Mouse (Mus musculus) layer of hippocampus, adult 9-11 months (tissue): ENCODE results near the gene Zfp335.
"Not testable (repeated sequence)": the region's sequence is repeated elsewhere in the genome, so short reads cannot be mapped to it uniquely, and the experiment has no call there.

Experiments
- DNase-seq: peaks from one replicate; pipeline ENCODE4 v3.0.0; 2022

Gene Zfp335

DNA sequence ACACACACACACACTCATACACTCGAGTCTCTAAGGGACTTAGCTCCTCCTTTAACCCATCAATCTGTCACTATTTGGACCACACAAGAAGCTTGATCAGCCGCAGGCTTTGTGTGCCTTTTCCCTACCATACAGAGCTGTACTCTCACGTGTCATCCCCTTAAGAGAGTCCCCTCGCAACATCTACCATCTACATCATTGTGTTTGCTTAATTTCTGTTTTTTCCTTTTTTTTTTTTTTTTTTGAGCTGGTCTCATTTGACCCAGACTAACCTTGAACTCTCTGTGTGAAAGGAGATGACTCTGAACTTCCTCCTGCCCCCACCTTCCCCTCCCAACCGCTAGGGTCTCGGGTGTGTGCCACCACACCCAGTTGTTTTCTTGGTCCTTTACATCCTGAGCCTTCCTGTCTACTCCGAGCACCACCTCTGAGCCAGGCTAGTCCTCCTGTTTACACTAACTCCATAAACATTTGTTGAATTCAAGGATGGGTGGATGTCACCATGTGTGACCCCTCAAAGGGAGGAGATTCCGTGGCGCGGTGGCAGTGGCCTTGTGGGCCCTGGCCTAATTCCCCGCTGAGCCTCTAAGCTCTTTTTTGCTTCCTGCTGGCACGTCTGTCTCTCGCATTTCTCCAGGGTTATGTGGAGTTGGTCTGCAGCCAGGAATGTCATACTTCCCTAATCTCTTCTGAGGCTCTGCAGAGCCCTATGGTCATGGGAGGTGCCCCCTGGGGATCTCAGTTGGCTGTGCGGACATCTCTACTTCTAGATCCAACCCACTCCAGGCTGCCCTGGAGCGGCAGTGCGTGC, 44.6 kb downstream of the Zfp335 start:
- no peak for DNase-seq

DNA sequence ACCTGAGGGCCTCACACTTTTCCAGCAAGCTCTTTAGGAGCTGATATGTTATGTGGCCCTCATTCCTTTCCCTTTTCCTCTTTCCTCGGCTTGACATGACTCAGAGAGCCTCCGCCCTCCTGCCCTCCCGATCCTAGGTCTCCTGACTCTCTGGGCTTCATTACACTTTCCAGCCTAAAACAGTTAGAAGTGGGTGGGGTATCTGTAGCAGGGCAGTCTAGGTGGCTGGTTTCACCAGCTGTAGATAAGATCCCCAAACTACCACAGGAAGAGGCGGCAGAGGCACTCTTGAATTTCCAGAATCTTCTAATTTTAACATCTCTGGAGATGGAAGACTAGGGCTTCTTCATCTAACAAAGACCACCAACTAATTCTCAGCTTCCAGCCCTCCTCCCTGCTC, 47.0 kb downstream of the Zfp335 start:
- DNase-seq: no peak

DNA sequence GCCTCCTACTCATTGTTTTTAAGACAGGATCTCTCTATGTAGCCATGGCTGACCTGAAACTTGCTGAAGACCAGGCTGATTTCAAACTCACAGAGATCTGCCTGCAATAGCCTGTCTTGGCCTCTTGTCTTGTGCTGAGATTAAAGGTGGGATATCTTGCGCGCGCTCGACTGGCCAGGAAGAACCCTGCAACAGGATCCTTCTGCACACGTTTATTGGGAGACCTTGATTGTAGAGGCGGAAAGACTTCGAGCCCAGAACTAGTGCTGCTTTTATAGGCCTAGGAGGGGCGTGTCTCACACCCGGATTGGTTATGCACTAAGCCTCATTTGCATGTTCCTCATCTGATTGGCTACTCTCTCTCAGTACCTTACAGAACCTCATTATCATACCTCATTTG, 48.1 kb downstream of the Zfp335 start:
- DNase-seq: not testable (repeated sequence)

DNA sequence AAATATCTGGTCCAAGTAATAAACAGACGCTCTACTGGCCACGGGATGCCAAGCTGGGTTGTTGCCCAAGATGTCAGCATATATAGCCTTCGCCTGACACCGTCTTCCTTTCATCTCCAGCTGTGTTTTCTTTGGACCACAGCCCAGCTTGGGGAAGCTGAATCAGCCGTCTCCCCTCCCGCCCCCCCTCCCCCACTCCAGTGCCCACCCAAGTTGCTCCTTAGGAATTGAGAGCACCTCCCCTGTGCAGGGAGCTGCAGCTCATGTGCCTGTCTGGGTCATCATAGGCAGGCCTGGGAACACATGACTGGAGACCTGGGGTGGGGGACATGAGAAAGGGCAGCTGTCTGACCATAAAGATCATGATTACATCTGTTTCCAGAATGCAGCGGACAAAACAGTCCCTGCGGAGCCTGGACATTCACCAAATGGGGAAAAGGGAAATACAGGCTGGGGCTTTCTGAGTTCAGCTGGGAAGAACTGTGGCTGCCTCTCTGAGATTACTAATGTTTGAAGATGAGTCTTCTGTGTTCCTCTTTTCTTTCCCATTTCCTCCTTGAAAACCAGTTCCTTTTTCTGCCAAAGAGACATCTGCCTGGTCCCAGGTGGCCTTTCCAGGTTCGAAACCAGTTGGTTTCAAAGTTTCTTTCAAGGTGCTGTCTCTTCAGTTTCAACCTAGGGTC, 49.2 kb downstream of the Zfp335 start:
- DNase-seq: no peak

DNA sequence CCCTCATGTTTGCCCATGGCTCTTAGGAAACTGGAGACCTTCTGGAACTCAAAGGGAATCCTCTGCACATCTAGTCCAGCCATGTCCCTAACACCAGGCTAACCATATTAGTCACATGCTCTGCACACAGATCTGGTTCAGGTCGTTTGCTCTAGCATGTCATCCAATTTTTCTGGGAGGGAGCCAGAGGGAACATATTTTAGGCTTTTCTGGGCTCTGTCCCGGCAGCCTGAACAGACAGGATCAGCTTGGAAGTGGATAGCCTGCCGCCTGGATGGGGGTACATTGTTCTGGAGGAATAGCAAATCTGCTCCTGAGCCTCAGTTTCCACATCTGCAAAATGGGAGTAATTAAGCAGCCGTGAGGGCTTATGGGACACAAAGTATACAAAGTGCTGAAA, 50.5 kb downstream of the Zfp335 start:
- DNase-seq: no peak

DNA sequence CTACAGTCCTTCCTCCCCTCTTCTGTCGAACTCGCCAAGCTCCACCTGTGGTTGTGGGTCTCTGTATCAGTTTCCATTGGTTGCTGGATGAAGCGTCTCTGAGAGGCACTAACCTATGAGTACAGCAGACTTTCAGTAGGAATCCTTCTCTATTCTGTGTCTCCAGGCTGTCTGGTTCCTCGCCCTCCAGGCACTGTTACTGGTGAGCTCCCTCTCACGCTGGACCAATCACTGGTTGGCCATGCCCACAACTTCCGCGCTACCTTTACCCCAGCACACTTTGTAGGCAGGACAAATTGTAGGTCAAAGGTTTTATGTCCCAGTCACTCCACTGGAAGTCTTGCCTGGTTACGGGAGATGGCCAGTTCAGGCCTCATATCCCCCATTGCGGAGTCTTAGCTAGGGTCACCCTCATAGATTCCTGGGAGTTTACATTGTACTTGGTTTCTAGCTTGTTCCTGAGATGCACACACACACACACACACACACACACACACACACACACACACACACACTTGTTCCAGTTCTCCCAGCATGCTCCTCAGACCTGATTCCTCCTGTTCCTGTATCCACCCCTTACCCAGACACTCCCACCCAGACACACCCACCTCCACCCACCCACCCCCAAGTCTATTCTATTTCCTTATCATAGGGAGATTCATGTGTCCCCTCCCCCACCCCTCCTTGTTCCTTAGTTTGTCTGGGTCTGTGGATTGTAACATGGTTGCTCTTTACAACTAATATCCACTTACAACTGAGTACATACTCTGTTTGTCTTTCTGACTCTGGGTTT, 51.7 kb downstream of the Zfp335 start:
- no peak for DNase-seq

DNA sequence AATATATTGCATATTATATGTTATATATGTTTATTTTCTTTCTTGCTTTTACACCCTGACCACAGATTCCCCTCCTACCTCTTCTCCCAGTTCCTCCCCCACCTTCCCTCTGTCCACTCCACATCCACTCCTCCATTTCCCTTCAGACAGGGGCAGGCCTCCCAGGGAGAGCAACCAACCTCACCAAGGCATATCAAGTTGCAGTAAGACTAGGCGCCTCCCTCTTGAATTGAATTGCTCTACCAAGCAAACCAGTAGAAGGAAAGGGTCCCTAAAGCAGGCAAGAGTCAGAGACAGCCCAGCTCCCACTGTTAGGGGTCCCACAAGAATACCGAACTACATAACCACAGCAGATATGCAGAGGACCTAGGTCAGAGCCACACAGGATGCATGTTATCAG, 52.4 kb downstream of the Zfp335 start:
- no peak for DNase-seq

DNA sequence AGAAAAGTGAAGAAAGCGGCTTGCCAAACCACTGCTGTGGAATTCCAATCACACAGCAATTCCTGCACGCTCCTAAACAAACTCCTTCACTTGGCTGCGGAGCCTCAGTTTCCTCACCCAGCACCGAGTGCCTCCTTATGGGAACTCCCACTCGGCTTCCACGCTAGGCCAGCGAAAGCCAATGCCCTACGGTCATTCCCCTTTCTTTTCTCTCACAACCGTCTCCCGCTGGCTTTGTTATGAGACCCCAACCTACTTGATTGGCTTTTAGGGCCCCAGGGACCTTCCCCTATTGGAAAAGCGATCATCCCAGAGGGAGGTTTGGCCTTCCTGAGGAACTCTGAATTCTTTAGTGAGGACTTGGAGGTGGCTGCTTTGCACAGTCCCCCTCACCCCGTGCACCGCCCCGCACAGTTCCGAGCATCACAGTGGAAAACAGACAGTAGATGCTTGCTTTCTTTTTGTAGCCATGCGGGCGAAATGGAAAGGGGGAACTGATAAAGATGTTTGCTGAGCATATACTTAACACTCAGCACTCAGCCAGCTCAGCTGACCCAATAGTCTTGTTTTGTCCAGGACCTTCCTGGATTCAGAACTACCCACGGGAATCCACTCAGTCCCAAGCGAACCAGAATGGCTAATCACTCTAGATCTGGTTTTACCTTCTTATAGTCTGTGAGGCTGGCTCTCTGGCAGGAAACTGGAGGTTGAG, 53.6 kb downstream of the Zfp335 start:
- DNase-seq: no peak

DNA sequence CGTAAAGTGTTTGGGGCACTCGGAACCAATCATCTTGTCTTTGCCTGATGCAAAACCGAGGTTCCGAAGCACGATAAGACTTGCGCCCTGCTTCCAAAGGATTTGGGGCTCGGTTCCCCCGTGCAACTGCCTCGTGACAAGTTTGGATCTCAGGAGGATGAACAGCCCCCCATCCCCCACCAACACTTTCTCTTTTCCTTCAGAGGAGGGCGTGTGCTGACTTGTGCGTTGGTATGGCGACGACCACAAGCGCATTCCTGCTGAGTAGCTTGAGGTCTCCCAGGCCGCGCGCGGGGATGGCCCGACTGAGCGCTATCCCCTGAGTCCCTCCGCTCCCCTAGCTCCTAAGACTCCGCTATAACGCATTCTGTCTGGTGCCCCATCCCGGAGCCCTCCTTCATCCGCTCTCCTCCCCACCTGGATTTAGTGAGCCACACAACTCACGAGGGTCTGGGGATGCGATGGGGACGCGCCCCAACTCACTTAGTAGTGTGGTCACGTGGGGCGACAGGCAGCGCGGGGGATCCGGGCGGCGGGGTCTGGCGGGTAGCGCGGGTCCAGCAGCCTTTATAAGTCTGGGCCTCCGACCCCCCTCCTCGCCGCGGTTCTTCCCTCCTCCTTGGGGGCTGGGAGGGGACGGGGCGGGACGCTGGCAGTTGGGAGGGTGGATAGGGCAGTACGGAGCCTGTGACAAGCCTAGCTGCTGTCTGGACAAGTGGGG, 54.3 kb downstream of the Zfp335 start, which contains the start of gene Pltp:
Gene Pltp, minus strand, starts transcription at position 611 of the 721 bp plus-strand sequence.
- no peak for DNase-seq

DNA sequence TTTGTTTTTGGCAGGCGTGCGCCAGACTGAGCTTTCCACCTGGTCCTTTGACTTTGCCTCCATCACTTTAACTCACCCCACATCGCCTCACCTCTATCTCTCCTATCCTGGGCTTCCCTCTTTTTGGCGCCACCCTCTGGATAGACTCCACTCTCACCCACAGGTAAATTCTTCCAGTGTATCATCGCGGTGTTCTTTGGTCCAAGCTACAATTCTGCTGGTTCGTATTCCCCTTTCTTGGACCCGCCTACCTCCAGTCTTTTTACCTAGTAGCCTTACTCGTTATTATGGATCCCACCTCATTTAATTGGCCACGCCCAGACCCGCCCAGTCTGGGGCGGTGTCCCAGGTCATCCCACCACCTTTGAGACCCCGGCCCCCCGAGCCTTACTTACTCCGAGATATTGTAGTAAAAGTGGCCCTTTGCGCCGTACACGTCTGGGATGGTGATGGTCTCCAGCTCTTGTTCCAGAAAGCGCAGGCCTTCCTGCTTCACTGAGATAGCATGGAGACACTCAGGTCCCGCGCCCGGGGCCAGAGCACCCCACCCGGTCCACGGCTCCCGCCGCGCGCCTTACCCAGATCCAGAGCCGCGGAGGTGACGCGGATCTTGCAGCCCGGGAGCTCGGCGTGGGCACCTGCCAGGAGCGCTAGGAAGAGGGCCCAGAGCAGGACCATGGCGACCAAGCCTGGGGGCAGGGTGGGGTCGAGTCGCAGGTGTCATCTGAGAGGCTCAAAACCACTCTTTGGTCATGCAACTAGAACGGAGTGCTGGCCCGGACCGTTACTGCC, 55.1 kb downstream of the Zfp335 start:
- no peak for DNase-seq

DNA sequence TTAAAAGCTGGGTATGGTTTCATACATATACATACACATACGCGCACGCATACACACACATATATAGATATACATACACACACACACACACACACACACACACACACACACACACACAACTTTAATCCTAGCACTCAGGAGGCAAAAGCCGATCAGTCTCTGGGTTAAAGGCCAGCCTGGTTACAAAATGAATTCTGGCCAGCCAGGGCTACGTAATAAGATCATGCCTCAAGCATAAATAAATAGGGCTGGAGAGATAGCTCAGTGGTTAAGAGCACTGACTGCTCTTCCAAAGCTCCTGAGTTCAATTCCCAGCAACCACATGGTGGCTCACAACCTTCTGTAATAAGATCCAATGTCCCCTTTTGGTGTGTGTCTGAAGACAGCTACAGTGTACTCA, 56.0 kb downstream of the Zfp335 start:
- not testable (repeated sequence) for DNase-seq

DNA sequence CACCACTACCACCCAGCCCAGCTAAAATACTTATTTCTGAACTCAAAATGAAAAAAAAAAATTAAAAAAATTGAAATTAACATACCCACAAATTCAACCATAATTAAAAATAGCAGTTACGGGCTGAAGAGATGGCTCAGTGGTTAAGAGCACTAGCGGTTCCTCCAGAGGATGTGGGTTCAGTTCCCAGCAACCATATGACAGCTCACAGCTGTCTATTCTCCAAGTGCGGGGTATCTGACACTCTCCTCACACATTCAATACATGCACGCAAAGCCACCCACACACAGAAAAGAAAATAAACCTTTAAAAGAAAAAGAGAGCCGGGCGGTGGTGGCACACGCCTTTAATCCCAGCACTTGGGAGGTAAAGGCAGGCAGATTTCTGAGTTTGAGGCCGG, 61.5 kb downstream of the Zfp335 start:
- DNase-seq: no peak

DNA sequence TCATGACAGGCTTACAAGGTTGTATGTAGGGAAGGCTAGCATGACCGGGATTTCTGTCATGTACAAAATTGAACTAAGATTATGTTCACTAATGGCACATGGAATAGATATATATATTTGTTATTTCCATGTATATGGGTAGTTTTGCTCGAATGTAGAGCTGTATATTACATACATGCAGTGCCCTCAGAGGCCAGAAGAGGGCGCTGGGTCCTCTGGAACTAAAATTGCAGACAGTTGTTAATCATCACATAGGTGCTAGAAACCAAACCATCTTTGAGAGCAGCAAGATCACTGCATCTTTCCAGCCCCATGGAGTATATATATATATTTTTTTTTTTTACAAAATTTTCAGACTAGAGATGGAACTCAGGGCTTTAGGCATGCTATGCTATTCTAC, 65.8 kb downstream of the Zfp335 start:
- DNase-seq: no peak
